Mouse (Mus musculus) bone marrow, adult 2 months (tissue): Measurements from ENCODE around the gene Gm12248.

Experiments
- CTCF ChIP-seq: fragments of 200-500 bp; IDR thresholded peaks from 2 replicates; pipeline ENCODE4 v1.5.1; 2011; ENCODE audit warnings: low read length, control low read depth; ENCODE audit not compliant: control insufficient read depth, insufficient read depth
- POLR2A ChIP-seq: fragments of 200-500 bp; IDR thresholded peaks from 2 replicates; pipeline ENCODE4 v1.6.1; 2011; ENCODE audit warnings: low read depth, mild to moderate bottlenecking, control low read depth, low read length, borderline replicate concordance; ENCODE audit not compliant: control insufficient read depth

DNA sequence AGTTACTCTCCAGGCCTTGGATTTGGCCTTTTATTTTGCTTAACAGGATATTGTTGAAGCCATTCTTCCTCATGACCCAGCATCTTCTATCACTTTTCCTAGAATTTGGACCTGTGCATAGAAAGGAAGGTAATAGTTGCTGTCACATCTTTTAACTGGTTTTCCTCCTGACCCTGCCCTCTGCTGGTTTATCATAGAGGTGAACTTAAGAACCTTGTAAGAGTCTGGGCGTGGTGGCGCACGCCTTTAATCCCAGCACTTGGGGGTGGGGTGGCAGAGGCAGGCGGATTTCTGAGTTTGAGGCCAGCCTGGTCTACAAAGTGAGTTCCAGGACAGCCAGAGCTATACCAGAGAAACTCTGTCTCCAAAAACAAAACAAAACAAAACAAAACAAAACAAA is 74.2 kb downstream of the Gm12248 start:
- no peak for TF ChIP-seq CTCF
- no peak for TF ChIP-seq POLR2A
